Mouse (Mus musculus): ENCODE measurements around the gene Cln5. TPM values are rescaled to one million over a fixed set of nuclear protein-coding genes. Genes with fewer than 3 reads are reported as not detected.

Cln5 gene
- polyA plus RNA-seq (2015; fragmentation: Nextera tagmentation; extraction: Ambion mirVana), result 18.0 and 18.1 TPM in 2 replicates

DNA sequence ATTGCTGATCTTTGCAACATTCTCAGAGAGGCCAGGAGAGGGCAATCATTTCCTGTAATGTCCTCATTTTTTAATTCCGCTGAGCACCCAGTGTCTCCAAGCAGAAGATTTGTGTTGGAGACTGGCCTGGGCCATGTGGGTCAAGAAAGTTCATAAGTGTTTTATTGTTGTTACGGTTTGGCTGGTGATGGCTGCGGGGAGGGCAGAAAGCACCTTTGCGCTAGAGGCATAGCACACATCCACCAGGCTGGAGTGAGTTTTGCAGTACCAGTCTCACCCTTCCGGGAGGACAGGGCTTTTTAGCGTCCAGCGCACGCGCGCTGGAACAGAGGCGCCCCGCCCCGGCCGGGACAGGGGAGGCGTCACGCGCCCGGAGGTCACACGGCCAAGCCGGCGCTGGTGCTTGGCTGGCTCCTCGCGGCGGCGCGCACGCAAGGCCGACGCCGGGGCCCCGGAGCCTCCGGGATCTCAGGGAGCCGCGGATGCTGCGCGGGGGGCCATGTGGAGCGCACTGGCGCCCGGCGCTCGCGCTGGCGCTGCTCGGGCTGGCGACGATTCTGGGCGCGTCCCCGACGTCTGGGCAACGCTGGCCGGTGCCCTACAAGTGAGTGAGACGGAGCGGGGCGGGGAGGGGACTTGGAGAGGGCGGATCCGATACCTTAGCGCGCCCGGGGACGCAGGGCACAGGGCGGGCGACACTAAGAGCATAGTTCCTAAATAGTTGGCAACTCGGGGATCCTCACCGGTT, at the start of gene Cln5:
Cln5 (plus strand) TSS at position 353 of the 748 bp plus-strand sequence.
- peak within 1 kb of the TSS; percentile 99 for H3K27ac ChIP-seq (replicated peaks)
- H3K4me1 ChIP-seq (replicated peaks), result peaks cover 25% of the 10 kb centered on the region
- WGBS (ENCODE audit: insufficient replicate concordance), result under 1% methylated on average over 65 of the region's 65 CpGs
- no peaks in the 10 kb centered on the region for H3K27me3 ChIP-seq
- H3K36me3 ChIP-seq (replicated peaks), result peaks cover 34% of the 10 kb centered on the region
- peak within 1 kb of the TSS; percentile 91 for H3K4me2 ChIP-seq
- no peaks in the 10 kb centered on the region for H3K9me3 ChIP-seq (replicated peaks)
- peak within 1 kb of the TSS; percentile 81 for H3K4me3 ChIP-seq (replicated peaks)
- ATAC-seq (ENCODE audit: insufficient read depth), result peak; percentile 97
- peak within 1 kb of the TSS; percentile 80 for H3K9ac ChIP-seq

DNA sequence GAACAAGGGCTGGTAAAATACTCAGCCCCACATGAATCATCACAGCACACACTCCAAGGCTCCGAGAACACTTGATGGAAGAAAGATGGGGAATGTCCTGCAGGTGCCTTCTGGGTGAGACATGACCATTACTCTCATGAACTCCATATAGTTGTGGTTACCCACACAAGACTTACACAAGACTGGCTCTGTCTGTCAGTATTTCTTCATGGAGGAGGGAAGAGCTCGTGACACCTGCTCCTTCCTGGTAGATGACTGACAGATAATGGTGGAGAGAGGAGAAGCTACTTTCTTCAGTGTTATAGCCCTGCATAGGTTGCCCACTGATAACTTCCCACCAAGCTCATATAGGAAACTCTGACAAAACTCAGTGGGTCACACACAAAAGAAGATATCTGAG, 40.8 kb upstream of the Cln5 start:
- H3K4me2 ChIP-seq, result no peak overlapping the region
- no peak overlapping the region for H3K27ac ChIP-seq (replicated peaks)
- 40% methylated on average over 2 of the region's 2 CpGs for WGBS (ENCODE audit: insufficient replicate concordance)
- H3K9ac ChIP-seq, result no peak overlapping the region
- no peak overlapping the region for H3K4me3 ChIP-seq (replicated peaks)
- ATAC-seq (ENCODE audit: insufficient read depth), result no peak
- no peaks in the 10 kb centered on the region for H3K4me1 ChIP-seq (replicated peaks)
- H3K36me3 ChIP-seq (replicated peaks), result no peaks in the 10 kb centered on the region
- no peaks in the 10 kb centered on the region for H3K27me3 ChIP-seq
- no peaks in the 10 kb centered on the region for H3K9me3 ChIP-seq (replicated peaks)

DNA sequence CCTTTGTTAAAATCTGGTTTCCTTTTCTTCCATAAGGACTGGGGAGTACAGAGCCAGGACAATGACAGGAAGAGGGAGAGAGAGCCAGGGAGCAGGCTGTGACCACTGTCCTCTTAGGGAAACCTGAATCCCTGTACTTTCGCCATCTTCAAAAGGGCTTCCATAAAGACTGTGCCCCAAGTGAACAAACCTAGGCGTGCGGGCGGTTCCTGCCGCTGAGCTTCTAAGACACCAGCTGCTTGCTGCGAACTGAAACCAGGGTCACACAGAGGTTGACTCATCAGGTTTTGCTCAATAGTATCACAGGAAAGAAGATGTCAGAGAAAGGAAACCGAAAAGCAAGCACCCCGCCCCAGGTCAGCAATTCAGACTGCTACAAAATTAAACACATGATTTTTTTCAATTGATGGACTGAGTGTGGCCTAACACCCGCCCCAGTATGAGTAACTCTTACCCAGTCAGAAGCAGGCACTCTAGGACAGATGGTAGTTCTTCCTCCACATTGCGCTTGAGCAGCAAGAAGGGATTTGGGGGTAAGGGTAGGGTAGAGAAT, 36.7 kb upstream of the Cln5 start:
- no peaks in the 10 kb centered on the region for H3K27me3 ChIP-seq
- H3K9me3 ChIP-seq (replicated peaks), result no peaks in the 10 kb centered on the region
- no peaks in the 10 kb centered on the region for H3K36me3 ChIP-seq (replicated peaks)
- no peak overlapping the region for H3K27ac ChIP-seq (replicated peaks)
- 34% methylated on average over 10 of the region's 10 CpGs for WGBS (ENCODE audit: insufficient replicate concordance)
- ATAC-seq (ENCODE audit: insufficient read depth), result peak; percentile 22; the same call in 1 of the 2 replicates
- H3K4me3 ChIP-seq (replicated peaks), result no peak overlapping the region
- H3K9ac ChIP-seq, result no peak overlapping the region
- no peaks in the 10 kb centered on the region for H3K4me1 ChIP-seq (replicated peaks)
- H3K4me2 ChIP-seq, result peak overlapping the region; percentile 29; the same call in 1 of the 2 replicates

DNA sequence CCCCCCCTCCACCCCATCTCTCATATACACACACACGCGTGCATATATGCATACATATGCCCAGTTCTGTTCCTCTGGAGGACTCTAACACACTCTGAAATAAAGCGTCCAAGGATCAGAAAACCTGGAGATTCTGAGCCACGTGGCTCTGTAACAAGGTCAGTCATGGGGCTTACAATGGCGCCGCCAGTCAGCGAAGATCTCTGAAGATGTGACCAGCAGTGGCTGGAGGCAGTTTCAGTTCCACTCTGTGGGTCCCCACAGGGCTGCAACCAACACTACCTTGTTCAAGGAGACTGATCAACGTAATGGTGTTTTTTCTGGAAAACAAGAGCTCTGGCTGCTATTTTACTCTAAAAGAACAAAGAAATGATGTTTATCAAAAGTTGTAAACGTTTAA, 35.9 kb upstream of the Cln5 start:
- no peak for ATAC-seq (ENCODE audit: insufficient read depth)
- Histone ChIP-seq H3K4me1 (replicated peaks) (no peaks in the 10 kb centered on the region), H3K27me3 (no peaks in the 10 kb centered on the region; the same call in 1 of the 2 replicates), H3K4me2 (no peak overlapping the region), H3K4me3 (replicated peaks) (no peak overlapping the region), H3K9me3 (replicated peaks) (no peaks in the 10 kb centered on the region), H3K36me3 (replicated peaks) (no peaks in the 10 kb centered on the region), H3K9ac (no peak overlapping the region), H3K27ac (replicated peaks) (no peak overlapping the region)
- 65% methylated on average over 9 of the region's 9 CpGs for WGBS (ENCODE audit: insufficient replicate concordance)

DNA sequence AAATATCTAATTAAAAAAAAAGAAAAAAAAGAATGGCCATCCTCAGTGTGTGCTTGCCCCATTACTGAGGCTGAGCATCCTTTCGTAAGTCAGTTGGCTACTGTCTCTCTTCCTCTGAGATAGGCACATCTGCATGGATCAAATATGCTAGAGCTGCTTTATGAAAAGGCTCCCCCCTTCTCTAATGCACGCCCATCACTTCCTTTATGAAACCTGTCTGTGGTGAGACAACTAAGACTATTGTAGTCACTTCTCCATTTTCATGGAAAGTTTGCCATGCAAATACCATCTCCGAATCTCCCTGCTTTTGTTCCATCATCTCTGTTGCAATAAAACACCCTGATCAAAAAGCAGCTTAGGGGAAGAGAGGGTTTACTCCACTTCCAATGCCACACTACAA, 33.0 kb upstream of the Cln5 start:
- 53% methylated on average over 3 of the region's 3 CpGs for WGBS (ENCODE audit: insufficient replicate concordance)
- Histone ChIP-seq H3K9ac (no peak overlapping the region), H3K36me3 (replicated peaks) (no peaks in the 10 kb centered on the region), H3K4me3 (replicated peaks) (no peak overlapping the region), H3K27ac (replicated peaks) (no peak overlapping the region), H3K4me1 (replicated peaks) (no peaks in the 10 kb centered on the region), H3K27me3 (no peaks in the 10 kb centered on the region; the same call in 1 of the 2 replicates), H3K9me3 (replicated peaks) (no peaks in the 10 kb centered on the region), H3K4me2 (no peak overlapping the region)
- no peak for ATAC-seq (ENCODE audit: insufficient read depth)

DNA sequence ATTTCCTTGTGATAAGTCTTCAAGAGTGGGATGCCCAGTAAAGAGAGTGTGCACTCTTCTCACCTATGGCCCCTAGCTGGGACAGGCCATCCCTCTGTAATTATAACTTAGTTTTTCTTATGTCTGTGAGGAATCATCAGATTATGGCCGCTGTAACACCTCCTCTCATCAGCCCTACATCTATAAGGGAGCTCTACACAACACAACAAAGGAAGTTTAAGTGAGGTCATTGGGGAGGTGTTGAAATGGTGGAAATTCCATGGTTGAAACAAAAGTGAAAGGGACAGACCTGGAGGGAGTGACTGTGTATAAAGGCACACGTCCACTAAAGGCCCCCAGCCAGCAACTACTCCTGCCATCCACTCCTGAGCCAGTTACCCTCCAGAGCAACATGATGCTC, 23.3 kb upstream of the Cln5 start, which contains the start of gene Acod1:
Acod1 (plus strand) TSS at position 301 of the 400 bp plus-strand sequence.
- no peak within 1 kb of the TSS for H3K4me3 ChIP-seq (replicated peaks)
- no peak for ATAC-seq (ENCODE audit: insufficient read depth)

DNA sequence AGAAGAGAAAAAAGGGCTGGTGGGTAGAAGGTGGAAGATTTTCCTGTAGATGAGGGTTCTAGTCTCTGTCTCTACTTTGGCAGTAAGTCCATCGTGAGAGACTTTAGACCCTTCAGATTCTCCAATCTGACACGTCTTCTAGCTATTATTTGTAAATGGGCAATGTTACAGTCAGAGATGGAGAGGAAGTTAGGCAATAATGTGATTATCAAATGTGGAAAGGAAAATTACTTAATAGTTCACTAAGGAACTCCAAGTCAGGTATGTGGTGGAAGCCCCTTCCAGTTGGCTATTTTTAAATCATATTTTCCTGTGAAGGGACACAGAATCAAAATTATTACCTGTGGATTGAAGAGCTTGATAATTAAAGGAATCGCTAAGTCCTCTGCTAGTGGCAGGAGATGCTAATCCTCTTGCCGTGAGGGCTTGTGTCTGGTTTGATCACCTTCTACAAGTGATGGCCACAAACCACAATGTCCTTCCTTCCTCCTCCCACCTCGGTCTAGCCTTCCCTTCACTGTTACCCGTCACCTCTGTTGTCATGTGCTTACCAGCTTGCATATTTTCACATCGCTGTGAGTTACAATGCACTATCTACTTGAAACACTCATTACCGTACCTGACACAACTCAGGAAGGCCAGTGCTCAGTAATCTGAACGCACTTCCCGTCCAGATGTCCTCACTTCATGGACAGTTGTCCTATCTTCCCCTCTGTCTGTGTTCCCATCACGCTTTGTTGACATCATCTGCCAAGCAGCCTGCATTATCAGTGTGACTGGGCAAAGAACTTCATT, 21.5 kb upstream of the Cln5 start:
- Histone ChIP-seq H3K4me1 (replicated peaks) (peaks cover 7% of the 10 kb centered on the region; the same call in 1 of the 2 replicates), H3K27ac (replicated peaks) (no peak overlapping the region), H3K9me3 (replicated peaks) (no peaks in the 10 kb centered on the region), H3K4me2 (no peak overlapping the region), H3K9ac (no peak overlapping the region), H3K36me3 (replicated peaks) (no peaks in the 10 kb centered on the region), H3K27me3 (no peaks in the 10 kb centered on the region), H3K4me3 (replicated peaks) (no peak overlapping the region)
- ATAC-seq (ENCODE audit: insufficient read depth), result peak; percentile 37; the same call in 1 of the 2 replicates
- WGBS (ENCODE audit: insufficient replicate concordance), result 17% methylated on average over 11 of the region's 11 CpGs

More for the DNA sequence above, 23.3 kb upstream of the Cln5 start, which contains the start of gene Acod1:
- H3K36me3 ChIP-seq (replicated peaks), result no peaks in the 10 kb centered on the region
- H3K4me1 ChIP-seq (replicated peaks), result peaks cover 7% of the 10 kb centered on the region; the same call in 1 of the 2 replicates
- no peak within 1 kb of the TSS for H3K4me2 ChIP-seq
- no peaks in the 10 kb centered on the region for H3K27me3 ChIP-seq
- H3K9me3 ChIP-seq (replicated peaks), result no peaks in the 10 kb centered on the region
- no peak within 1 kb of the TSS for H3K27ac ChIP-seq (replicated peaks)
- WGBS (ENCODE audit: insufficient replicate concordance), result 60% methylated on average over 2 of the region's 2 CpGs
- no peak within 1 kb of the TSS for H3K9ac ChIP-seq

DNA sequence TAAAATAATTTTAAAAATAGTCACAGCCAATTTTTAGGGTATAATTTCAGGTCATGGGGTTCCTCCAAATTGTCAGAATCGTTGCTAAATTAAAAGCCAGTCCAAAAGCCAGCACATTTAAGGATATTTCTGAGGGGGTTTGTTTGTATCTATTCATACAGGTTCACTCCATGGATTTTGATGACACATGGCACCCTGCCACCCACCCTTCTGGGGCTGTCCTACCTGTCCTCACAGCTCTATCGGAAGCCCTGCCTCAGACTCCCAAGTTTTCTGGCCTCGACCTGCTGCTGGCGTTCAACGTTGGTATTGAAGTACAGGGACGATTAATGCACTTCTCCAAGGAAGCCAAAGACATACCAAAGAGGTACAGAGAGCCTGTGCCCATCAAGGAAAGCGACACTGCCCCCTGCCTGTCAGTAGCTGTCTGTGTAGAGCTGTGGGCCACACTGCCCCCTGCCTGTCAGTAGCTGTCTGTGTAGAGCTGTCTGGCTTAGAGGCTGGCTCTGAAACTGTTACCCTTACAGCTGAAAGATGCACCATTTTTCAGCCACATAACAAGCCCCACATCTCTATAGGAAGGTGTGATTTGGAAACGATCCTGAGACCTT, 18.8 kb upstream of the Cln5 start:
- Histone ChIP-seq H3K4me2 (no peak overlapping the region), H3K27me3 (no peaks in the 10 kb centered on the region), H3K27ac (replicated peaks) (no peak overlapping the region), H3K9me3 (replicated peaks) (no peaks in the 10 kb centered on the region), H3K36me3 (replicated peaks) (no peaks in the 10 kb centered on the region), H3K4me3 (replicated peaks) (no peak overlapping the region), H3K9ac (no peak overlapping the region), H3K4me1 (replicated peaks) (peaks cover 7% of the 10 kb centered on the region; the same call in 1 of the 2 replicates)
- peak; percentile 79 for ATAC-seq (ENCODE audit: insufficient read depth)
- 15% methylated on average over 8 of the region's 8 CpGs for WGBS (ENCODE audit: insufficient replicate concordance)

DNA sequence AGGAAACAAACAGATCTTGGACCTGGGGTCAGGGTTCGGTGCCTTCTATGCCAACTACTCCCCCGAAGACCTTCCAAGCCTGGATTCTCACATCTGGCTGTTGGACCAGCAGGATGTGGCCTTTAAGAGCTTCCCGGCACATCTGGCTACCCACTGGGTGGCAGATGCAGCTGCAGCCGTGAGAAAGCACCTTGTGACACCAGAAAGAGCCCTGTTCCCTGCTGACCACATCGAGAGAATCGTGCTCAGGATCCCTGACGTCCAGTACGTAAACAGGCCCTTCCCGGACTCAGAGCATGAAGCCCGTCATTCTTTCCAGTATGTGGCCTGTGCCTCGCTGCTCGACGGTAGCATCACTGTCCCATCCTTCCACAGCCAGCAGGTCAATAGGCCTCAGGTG, 15.3 kb upstream of the Cln5 start:
- no peaks in the 10 kb centered on the region for H3K9me3 ChIP-seq (replicated peaks)
- ATAC-seq (ENCODE audit: insufficient read depth), result no peak
- no peaks in the 10 kb centered on the region for H3K27me3 ChIP-seq
- 76% methylated on average over 13 of the region's 13 CpGs for WGBS (ENCODE audit: insufficient replicate concordance)
- H3K4me3 ChIP-seq (replicated peaks), result no peak overlapping the region
- H3K36me3 ChIP-seq (replicated peaks), result no peaks in the 10 kb centered on the region
- H3K9ac ChIP-seq, result no peak overlapping the region
- H3K27ac ChIP-seq (replicated peaks), result no peak overlapping the region
- H3K4me1 ChIP-seq (replicated peaks), result no peaks in the 10 kb centered on the region
- H3K4me2 ChIP-seq, result no peak overlapping the region

DNA sequence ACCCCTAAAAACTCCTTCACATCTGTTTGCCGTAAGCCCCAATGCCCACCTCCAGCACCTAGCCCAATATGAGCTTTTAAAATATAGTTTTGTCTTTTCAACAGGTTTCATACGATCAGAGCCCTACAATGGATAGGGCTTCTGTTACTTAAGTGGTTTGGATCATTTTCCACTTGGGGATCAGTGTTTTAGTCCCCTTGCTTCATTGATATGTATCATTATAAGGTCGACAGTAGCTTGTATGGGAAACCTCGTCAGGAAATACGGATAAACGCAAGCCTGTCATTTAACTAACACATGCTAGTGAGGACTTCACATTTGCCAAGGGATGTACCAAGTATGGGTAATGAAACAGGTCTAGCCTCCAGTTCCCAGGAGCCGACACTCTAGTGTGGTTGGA, 13.4 kb upstream of the Cln5 start:
- Histone ChIP-seq H3K27me3 (no peaks in the 10 kb centered on the region), H3K36me3 (replicated peaks) (no peaks in the 10 kb centered on the region), H3K9ac (no peak overlapping the region), H3K4me2 (no peak overlapping the region), H3K27ac (replicated peaks) (no peak overlapping the region), H3K4me1 (replicated peaks) (no peaks in the 10 kb centered on the region), H3K9me3 (replicated peaks) (no peaks in the 10 kb centered on the region), H3K4me3 (replicated peaks) (no peak overlapping the region)
- 68% methylated on average over 7 of the region's 7 CpGs for WGBS (ENCODE audit: insufficient replicate concordance)
- no peak for ATAC-seq (ENCODE audit: insufficient read depth)

Data from liver, embryonic 15.5 days (tissue).